Mouse (Mus musculus): Measurements from ENCODE around the gene Wbp1.

Wbp1 gene

DNA sequence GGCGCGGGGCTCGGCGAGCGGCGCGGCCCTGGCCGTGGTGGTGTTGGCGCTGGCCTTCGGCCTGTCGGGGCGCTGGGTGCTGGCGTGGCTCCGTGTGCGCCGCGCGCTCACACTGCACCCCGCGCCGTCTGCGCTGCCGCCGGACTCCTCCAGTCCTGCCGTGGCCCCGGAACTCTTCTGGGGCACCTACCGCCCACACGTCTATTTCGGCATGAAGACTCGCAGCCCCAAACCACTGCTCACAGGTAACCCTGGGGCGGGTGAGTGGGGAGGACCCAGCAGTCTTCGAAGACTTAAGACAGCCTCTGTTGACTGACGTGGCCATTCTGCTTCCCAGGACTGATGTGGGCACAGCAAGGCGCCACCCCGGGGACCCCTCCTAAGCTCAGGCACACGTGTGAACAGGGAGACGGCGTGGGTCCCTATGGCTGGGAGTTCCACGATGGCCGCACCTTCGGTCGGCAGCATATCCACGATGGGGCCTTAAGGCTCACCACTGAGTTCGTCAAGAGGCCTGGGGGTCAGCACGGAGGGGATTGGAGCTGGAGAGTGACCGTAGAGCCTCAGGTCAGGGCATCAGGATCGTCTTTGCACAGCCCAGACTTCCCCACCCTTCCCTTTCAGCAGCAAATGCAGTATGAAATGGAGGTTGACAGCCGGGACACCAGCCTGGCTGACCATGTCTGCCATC lies 5.5 kb downstream of the Wbp1 start:
- DNase-seq: no peak

DNA sequence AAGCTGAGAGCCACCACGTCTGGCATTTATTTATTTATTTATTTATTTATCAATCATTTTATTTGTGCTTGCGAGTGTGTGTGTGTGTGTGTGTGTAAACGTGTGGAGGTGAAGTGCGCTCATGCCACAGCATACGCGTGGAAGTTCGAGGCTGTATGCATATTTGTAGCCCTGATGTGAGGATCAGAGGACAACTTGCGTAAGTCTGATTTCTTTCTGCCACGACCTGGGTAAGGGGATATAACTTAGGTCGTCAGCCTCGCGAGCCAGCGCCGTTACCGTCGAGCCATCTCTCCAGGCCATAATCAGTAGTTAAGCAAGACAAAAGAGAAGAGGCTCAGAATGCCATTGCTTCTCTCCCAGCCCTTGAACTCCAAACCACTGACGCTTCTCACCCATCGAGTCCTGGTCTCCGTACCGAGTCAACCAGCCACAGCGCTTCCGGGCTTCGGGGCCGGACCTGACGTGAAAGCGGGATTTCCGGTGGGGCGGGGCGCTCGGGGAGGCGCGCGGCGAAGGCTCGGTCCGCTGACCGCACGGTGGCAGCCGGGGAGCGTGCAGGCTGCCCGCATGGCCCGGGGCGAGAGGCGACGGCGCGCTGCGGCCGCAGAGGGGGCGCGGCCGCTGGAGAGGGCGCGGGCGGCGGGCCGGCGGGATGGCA lies 6.2 kb downstream of the Wbp1 start, which contains the start of gene Mogs:
Gene Mogs, plus strand, starts transcription at position 486 of the 661 bp plus-strand sequence.
- peak; percentile 90 to 95 for DNase-seq

- no peak for DNase-seq
Measured at GRCm38 (mm10) chr6:83111510-83112136, 9.7 kb downstream of the Wbp1 start.

GRCm38 (mm10) chr6:83108762-83109668 lies 12.3 kb downstream of the Wbp1 start, which contains the start of gene Mrpl53:
TSS of gene Mrpl53 (plus strand) at chr6:83109040.
- DNase-seq: peak; percentile 65 to 80

GRCm38 (mm10) chr6:83107566-83108400 lies 13.6 kb downstream of the Wbp1 start:
- DNase-seq: peak; percentile 62 to 79

- no peak for DNase-seq
Measured at GRCm38 (mm10) chr6:83104158-83104557, 17.2 kb downstream of the Wbp1 start.

DNA sequence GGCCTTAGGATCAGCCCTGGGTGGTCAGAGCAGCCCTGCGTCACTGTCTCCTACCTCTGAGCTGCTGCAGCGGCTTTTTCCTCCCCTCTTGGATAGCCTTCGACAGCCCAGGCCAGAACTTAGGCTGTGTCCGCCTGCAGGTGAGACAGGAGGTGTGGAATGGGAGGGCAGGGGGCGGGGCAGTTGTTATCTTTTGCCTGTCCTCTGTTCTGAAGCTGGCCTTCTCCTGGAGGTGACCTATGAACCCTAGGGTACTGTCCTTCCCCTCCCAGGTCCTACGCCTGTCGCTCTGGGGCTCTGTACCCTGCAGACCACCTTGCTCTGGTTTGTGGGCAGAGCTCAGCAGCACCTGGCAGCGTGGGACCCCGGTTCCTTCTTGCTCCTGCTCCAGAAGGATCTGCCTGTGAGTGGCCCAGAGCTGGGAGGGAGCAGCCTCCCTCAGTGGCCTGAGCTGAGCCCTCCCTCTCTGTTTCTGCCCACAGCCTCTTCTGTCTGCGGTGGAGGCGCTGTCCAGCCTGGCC lies 18.2 kb downstream of the Wbp1 start:
- DNase-seq: no peak

DNA sequence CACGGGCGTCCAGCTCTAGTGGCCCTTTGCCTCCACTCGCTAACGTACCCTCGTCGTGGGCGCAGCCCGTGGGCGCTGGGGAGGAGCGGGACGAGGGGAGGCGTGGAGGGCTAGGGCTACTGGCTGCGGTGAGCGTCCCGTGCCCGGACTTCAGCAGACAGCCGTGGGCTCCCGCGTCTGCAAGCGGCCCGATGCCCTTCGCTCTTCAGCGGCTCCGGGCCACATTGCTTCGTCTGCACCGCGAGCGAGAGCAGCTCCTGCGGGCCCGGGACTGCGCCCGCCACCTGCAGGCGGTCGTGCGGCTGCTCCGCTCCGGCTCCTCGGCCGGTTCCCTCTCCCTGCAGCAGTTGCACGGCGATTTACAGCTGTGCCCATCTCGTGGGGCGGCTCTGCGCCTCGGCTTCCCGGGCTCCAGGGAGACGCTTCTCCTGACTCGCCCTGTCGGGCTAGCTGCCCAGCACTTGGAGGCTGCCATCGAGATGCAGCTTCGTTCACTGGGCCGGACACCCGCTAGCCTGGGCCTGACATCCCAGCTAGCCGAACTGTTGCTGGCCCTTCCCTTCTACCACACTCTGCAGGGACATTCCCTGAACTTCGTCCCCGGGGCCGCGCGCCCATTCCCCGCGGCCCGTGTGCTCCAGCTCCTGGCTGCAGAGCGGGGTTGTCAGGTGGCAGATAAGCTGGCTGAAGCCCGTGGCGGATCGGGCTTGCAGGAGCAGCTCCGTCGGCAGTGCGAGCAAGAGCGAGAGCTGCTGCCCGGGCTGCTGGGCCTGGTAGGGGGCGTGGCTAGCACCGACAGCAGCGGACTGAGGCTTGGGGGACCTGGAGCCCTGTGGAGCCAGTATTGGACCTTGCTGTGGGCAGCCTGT lies 19.4 kb downstream of the Wbp1 start:
- DNase-seq: peak; percentile 61 to 74

GRCm38 (mm10) chr6:83101316-83101687 lies 20.1 kb downstream of the Wbp1 start, which contains the start of the genes Ccdc142 and Gm42688:
TSS of gene Ccdc142 (plus strand) at chr6:83101601.
TSS of gene Gm42688 (plus strand) at chr6:83101617.
- peak; percentile 84 to 87 for DNase-seq

DNA sequence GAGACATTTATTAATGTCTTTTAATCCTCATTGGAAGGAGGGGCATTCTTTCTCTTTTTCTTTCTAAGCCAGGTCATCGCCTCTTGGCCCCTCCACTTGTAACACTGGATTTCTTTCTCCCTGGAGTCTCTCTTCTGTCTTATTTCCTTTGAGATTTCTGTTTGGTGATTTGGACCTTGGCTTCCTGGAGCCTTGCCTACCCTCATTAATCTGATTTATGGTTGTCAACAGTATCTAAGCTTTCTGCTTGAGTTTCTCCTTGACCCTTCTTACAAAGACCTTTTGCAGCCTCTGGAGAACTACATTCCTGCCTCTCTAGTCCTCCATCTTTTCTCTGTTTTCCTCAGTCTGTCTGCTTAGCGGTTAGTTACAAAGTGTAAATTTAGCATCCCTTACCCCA lies 22.9 kb downstream of the Wbp1 start:
- DNase-seq: no peak

DNA sequence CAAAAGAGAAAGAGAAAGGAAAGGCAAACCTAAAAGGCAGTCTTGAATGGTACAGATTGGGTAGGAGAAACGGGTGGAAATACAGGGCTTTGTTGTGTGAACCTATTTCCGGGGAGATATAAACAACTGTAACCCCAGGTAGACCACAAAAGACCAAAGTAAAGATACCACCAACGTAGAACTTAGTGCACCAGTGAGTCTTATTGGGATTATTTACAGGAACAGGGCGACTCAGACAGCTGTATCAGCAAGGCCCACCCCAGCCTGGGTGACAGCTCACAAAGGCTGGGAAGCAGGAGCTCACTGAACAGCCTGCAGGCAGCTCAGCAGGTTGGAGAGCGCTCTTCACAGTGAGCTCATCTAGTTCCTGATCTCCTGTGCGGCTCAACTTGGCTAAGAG lies 25.4 kb downstream of the Wbp1 start:
- DNase-seq: no peak

DNA sequence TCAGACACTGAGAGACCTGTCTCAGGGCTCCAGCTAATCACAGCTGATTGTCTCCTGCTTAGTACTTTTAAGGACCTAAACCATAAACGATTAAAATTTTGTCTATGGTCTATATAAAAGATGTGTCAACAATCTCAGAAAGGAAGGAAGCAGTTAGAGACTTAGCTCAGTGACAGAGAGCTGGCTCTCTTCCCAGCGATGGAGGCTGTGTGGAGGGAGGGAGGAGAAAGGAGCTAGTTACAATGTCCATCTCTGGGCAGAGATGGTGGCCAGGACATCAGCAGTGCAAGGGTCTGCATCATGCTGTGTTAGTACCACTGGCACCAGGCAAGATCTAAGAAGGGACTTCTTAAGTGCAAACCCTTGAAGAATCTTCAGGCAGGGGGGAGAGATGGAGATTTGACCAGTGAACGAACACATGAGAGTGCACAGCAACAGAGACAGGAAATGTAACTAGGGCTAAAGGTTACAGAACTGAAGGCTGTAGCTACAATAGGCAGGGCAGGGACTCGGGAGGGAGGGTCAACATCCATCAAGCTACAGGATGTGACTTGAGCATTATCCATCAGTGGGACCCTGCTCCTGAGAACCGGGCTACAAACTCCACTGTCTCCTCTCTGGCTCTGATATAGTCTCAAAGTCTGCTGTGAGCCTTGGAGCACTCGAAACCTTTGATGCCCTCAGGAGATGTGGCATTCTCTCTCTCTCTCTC lies 28.8 kb downstream of the Wbp1 start:
- no peak for DNase-seq

GRCm38 (mm10) chr6:83087926-83088260 lies 33.5 kb downstream of the Wbp1 start:
- no peak for DNase-seq

GRCm38 (mm10) chr6:83087205-83087925 lies 34.0 kb downstream of the Wbp1 start:
- no peak for DNase-seq

DNA sequence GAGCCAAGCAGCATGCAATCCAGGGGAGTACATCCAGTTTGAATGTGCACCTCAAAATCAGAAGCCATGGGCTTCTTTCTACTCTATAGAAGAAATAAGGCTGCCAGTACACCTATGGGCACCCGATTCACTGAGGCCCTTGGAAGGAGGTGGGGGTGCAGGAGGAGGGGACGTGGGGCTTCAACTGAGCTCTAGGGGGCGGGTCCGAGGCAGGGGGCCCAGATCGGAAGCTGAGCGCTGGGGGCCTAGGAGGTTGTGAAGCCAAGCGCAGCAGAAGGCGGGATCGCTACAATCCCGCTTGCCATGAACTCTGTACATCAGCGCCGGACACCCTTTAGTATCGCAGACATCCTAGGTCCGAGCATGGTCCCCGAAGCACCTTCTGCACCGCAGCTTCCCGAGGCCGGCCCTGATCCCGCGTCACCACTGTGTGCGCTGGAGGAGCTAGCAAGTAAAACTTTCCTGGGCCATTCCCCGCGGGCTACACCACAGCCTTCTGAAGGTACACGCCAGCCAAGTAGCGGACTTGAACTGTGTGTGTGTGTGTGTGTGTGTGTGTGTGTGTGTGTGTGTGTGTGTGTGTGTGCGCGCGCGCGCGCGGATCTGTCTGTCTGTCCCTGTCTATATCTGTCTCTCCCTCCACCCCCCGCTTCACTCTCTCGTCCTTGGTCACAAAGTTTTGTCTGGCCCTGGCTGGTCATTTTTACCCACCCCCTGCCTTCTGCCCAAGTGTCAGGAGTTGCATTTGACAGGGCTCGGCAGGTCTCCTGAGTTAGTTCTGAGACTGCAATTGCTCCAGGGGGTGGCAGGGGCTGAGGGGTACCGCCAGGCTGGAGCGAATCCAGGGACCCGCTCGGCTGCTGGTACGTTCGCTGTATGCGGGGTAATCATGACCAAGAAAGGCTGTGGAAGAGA lies 35.0 kb downstream of the Wbp1 start, which contains the start of gene Lbx2:
Gene Lbx2, plus strand, starts transcription at position 247 of the 915 bp plus-strand sequence.
- DNase-seq: no peak

GRCm38 (mm10) chr6:83084477-83084876 lies 36.9 kb downstream of the Wbp1 start:
- no peak for DNase-seq

DNA sequence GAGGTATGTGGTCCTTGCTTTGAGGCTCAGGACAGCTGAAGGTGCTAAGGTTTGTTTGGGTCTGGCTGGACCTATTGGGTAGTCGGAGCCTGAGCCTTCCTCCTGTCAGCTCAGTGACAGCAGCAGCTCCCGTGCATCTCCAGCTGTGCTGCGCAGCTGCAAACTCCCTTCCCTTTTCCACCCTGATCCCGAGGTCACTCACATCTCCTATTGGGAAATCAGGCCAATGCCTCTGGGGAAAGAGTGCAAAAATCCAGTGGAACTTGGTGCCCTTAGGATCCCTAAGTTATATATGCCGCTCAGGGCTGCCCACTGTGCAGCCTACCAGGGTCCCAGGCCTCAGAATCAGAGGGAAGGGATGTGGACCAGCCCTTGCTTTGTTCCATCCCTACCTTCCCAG lies 37.9 kb downstream of the Wbp1 start:
- no peak for DNase-seq

- no peak for DNase-seq
Measured at GRCm38 (mm10) chr6:83080210-83080609, 41.1 kb downstream of the Wbp1 start.
